Mouse (Mus musculus): Measurements from ENCODE around the gene Exoc6. TPM values are rescaled to one million over a fixed set of nuclear protein-coding genes. Genes with fewer than 3 reads are reported as not detected.

The Exoc6 gene
- polyA plus RNA-seq, 1 experiment: 8.7 TPM

- peak; percentile 68 for DNase-seq
- H3K27me3 ChIP-seq (ENCODE audit: control insufficient read depth, insufficient read depth, low read length): peaks cover 2% of the 10 kb centered on the region; the same call in 1 of the 2 replicates
These were observed 153.8 kb downstream of the Exoc6 start for GRCm38 (mm10) chr19:37703902-37704509.

GRCm38 (mm10) chr19:37705722-37706121, 155.5 kb downstream of the Exoc6 start:
- Histone ChIP-seq H3K27me3 (ENCODE audit: control insufficient read depth, insufficient read depth, low read length) (no peaks in the 10 kb centered on the region), H3K4me3 (ENCODE audit: control insufficient read depth, insufficient read depth, low read length) (no peak overlapping the region), H3K27ac (ENCODE audit: control insufficient read depth, insufficient read depth, low read length) (no peak overlapping the region), H3K4me1 (replicated peaks; ENCODE audit: control insufficient read depth, insufficient read depth, low read length) (no peaks in the 10 kb centered on the region), H3K36me3 (ENCODE audit: control insufficient read depth, insufficient read depth, low read length) (no peaks in the 10 kb centered on the region)
- no peak for DNase-seq
- 89% methylated on average over 5 of the region's 5 CpGs for WGBS
- TF ChIP-seq CTCF (IDR thresholded peaks at IDR 0.05; ENCODE audit: borderline replicate concordance, control insufficient read depth, extremely low read depth, insufficient read depth, low read length, poor library complexity) (no peak), POLR2A (IDR thresholded peaks at IDR 0.05; ENCODE audit: control insufficient read depth, extremely low read depth, insufficient read depth, low read length, poor library complexity) (no peak)

More at GRCm38 (mm10) chr19:37703902-37704509, 153.8 kb downstream of the Exoc6 start:
- no peaks in the 10 kb centered on the region for H3K4me1 ChIP-seq (replicated peaks; ENCODE audit: control insufficient read depth, insufficient read depth, low read length)
- peak; percentile 37; the same call in 1 of the 2 replicates for TF ChIP-seq CTCF (IDR thresholded peaks at IDR 0.05; ENCODE audit: borderline replicate concordance, control insufficient read depth, extremely low read depth, insufficient read depth, low read length, poor library complexity)
- no peak for TF ChIP-seq POLR2A (IDR thresholded peaks at IDR 0.05; ENCODE audit: control insufficient read depth, extremely low read depth, insufficient read depth, low read length, poor library complexity)
- no peak overlapping the region for H3K27ac ChIP-seq (ENCODE audit: control insufficient read depth, insufficient read depth, low read length)
- WGBS: 4% methylated on average over 3 of the region's 3 CpGs
- H3K36me3 ChIP-seq (ENCODE audit: control insufficient read depth, insufficient read depth, low read length): no peaks in the 10 kb centered on the region
- H3K4me3 ChIP-seq (ENCODE audit: control insufficient read depth, insufficient read depth, low read length): no peak overlapping the region

GRCm38 (mm10) chr19:37714681-37715080, 164.5 kb downstream of the Exoc6 start:
- no peak for TF ChIP-seq POLR2A (IDR thresholded peaks at IDR 0.05; ENCODE audit: control insufficient read depth, extremely low read depth, insufficient read depth, low read length, poor library complexity)
- TF ChIP-seq CTCF (IDR thresholded peaks at IDR 0.05; ENCODE audit: borderline replicate concordance, control insufficient read depth, extremely low read depth, insufficient read depth, low read length, poor library complexity): no peak
- H3K36me3 ChIP-seq (ENCODE audit: control insufficient read depth, insufficient read depth, low read length): no peaks in the 10 kb centered on the region
- no peak for DNase-seq
- no peak overlapping the region for H3K4me3 ChIP-seq (ENCODE audit: control insufficient read depth, insufficient read depth, low read length)
- no peaks in the 10 kb centered on the region for H3K27me3 ChIP-seq (ENCODE audit: control insufficient read depth, insufficient read depth, low read length)
- no peaks in the 10 kb centered on the region for H3K4me1 ChIP-seq (replicated peaks; ENCODE audit: control insufficient read depth, insufficient read depth, low read length)
- H3K27ac ChIP-seq (ENCODE audit: control insufficient read depth, insufficient read depth, low read length): no peak overlapping the region
- 88% methylated on average over 10 of the region's 10 CpGs for WGBS

GRCm38 (mm10) chr19:37715980-37716379, 165.8 kb downstream of the Exoc6 start:
- no peaks in the 10 kb centered on the region for H3K27me3 ChIP-seq (ENCODE audit: control insufficient read depth, insufficient read depth, low read length)
- TF ChIP-seq POLR2A (IDR thresholded peaks at IDR 0.05; ENCODE audit: control insufficient read depth, extremely low read depth, insufficient read depth, low read length, poor library complexity): no peak
- no peak for TF ChIP-seq CTCF (IDR thresholded peaks at IDR 0.05; ENCODE audit: borderline replicate concordance, control insufficient read depth, extremely low read depth, insufficient read depth, low read length, poor library complexity)
- H3K27ac ChIP-seq (ENCODE audit: control insufficient read depth, insufficient read depth, low read length): no peak overlapping the region
- H3K4me3 ChIP-seq (ENCODE audit: control insufficient read depth, insufficient read depth, low read length): no peak overlapping the region
- no peaks in the 10 kb centered on the region for H3K4me1 ChIP-seq (replicated peaks; ENCODE audit: control insufficient read depth, insufficient read depth, low read length)
- no peaks in the 10 kb centered on the region for H3K36me3 ChIP-seq (ENCODE audit: control insufficient read depth, insufficient read depth, low read length)
- DNase-seq: no peak
- WGBS: 77% methylated on average over 1 of the region's 1 CpGs

GRCm38 (mm10) chr19:37716524-37717175, 166.4 kb downstream of the Exoc6 start:
- Histone ChIP-seq H3K4me3 (ENCODE audit: control insufficient read depth, insufficient read depth, low read length) (no peak overlapping the region), H3K36me3 (ENCODE audit: control insufficient read depth, insufficient read depth, low read length) (no peaks in the 10 kb centered on the region), H3K4me1 (replicated peaks; ENCODE audit: control insufficient read depth, insufficient read depth, low read length) (no peaks in the 10 kb centered on the region), H3K27ac (ENCODE audit: control insufficient read depth, insufficient read depth, low read length) (no peak overlapping the region), H3K27me3 (ENCODE audit: control insufficient read depth, insufficient read depth, low read length) (no peaks in the 10 kb centered on the region)
- DNase-seq: no peak
- no peak for TF ChIP-seq CTCF (IDR thresholded peaks at IDR 0.05; ENCODE audit: borderline replicate concordance, control insufficient read depth, extremely low read depth, insufficient read depth, low read length, poor library complexity)
- WGBS: 97% methylated on average over 12 of the region's 12 CpGs

- WGBS: 89% methylated on average over 1 of the region's 1 CpGs
- no peak for TF ChIP-seq POLR2A (IDR thresholded peaks at IDR 0.05; ENCODE audit: control insufficient read depth, extremely low read depth, insufficient read depth, low read length, poor library complexity)
- TF ChIP-seq CTCF (IDR thresholded peaks at IDR 0.05; ENCODE audit: borderline replicate concordance, control insufficient read depth, extremely low read depth, insufficient read depth, low read length, poor library complexity): no peak
- DNase-seq: no peak
- no peak overlapping the region for H3K27ac ChIP-seq (ENCODE audit: control insufficient read depth, insufficient read depth, low read length)
- no peaks in the 10 kb centered on the region for H3K4me1 ChIP-seq (replicated peaks; ENCODE audit: control insufficient read depth, insufficient read depth, low read length)
- H3K27me3 ChIP-seq (ENCODE audit: control insufficient read depth, insufficient read depth, low read length): no peaks in the 10 kb centered on the region
- no peaks in the 10 kb centered on the region for H3K36me3 ChIP-seq (ENCODE audit: control insufficient read depth, insufficient read depth, low read length)
- H3K4me3 ChIP-seq (ENCODE audit: control insufficient read depth, insufficient read depth, low read length): no peak overlapping the region
These were observed 168.9 kb downstream of the Exoc6 start for GRCm38 (mm10) chr19:37719166-37719565.
